Mouse (Mus musculus) adrenal gland, postnatal 25 days (tissue): Measurements from ENCODE around the gene Il21. TPM values are rescaled to one million over a fixed set of nuclear protein-coding genes. Genes with fewer than 3 reads are reported as not detected.

Source experiments
- DNase-seq: peaks from one replicate; pipeline ENCODE4 v3.0.0; 2021; ENCODE audit warnings: mixed read lengths
- long read RNA-seq: library from polyadenylated mRNA; stranded (forward); transcript quantifications from one replicate; pipeline ENCODE4 v2.0.0, GENCODE M21; 2021
- total RNA-seq: library from RNA; stranded (reverse); gene quantifications from 2 replicates; pipeline ENCODE4 v1.2.3, GENCODE M21; 2021

Il21 gene
- total RNA-seq: not detected in 2 replicates
- long read RNA-seq: 0 reads

- no peak for DNase-seq
These were observed at the start of gene Il21 for GRCm38 (mm10) chr3:37232586-37233222. Gene Il21 (minus strand): TSS chr3:37232636.

GRCm38 (mm10) chr3:37280871-37281270 is 48.4 kb upstream of the Il21 start:
- no peak for DNase-seq

- DNase-seq: no peak
These were observed 47.8 kb upstream of the Il21 start for GRCm38 (mm10) chr3:37280221-37280620.

- DNase-seq: no peak
These were observed 42.2 kb upstream of the Il21 start for GRCm38 (mm10) chr3:37274661-37275060.

GRCm38 (mm10) chr3:37273092-37273491 is 40.7 kb upstream of the Il21 start:
- no peak for DNase-seq

- peak; percentile 54 for DNase-seq
These were observed 38.8 kb upstream of the Il21 start for GRCm38 (mm10) chr3:37271209-37271608.

GRCm38 (mm10) chr3:37269926-37270325 is 37.5 kb upstream of the Il21 start:
- DNase-seq: no peak

GRCm38 (mm10) chr3:37268338-37268737 is 35.9 kb upstream of the Il21 start:
- no peak for DNase-seq

- DNase-seq: no peak
These were observed 27.0 kb upstream of the Il21 start for GRCm38 (mm10) chr3:37259331-37259999.

- no peak for DNase-seq
These were observed 25.3 kb upstream of the Il21 start for GRCm38 (mm10) chr3:37257776-37258175.

GRCm38 (mm10) chr3:37250967-37251366 is 18.5 kb upstream of the Il21 start:
- DNase-seq: no peak

- no peak for DNase-seq
These were observed 2.6 kb upstream of the Il21 start for GRCm38 (mm10) chr3:37235025-37235424.

GRCm38 (mm10) chr3:37231153-37231552 is 1.3 kb downstream of the Il21 start:
- no peak for DNase-seq

- DNase-seq: no peak
These were observed 3.2 kb downstream of the Il21 start for GRCm38 (mm10) chr3:37229082-37229829.

- no peak for DNase-seq
These were observed 7.3 kb downstream of the Il21 start for GRCm38 (mm10) chr3:37225124-37225523.

- no peak for DNase-seq
These were observed 13.4 kb downstream of the Il21 start for GRCm38 (mm10) chr3:37219071-37219470.

- DNase-seq: no peak
These were observed 27.1 kb downstream of the Il21 start for GRCm38 (mm10) chr3:37205226-37205800.

- DNase-seq: peak; percentile 25
These were observed 27.9 kb downstream of the Il21 start for GRCm38 (mm10) chr3:37204556-37204955.

GRCm38 (mm10) chr3:37203984-37204428 is 28.4 kb downstream of the Il21 start:
- DNase-seq: peak; percentile 66

- DNase-seq: no peak
These were observed 29.6 kb downstream of the Il21 start for GRCm38 (mm10) chr3:37202856-37203255.

GRCm38 (mm10) chr3:37201122-37201916 is 31.1 kb downstream of the Il21 start:
- no peak for DNase-seq

GRCm38 (mm10) chr3:37198302-37198701 is 34.1 kb downstream of the Il21 start:
- DNase-seq: no peak
